Mouse (Mus musculus) kidney, adult 2 months (tissue): ENCODE measurements around the gene Nt5c3. TPM values are rescaled to one million over a fixed set of nuclear protein-coding genes. Genes with fewer than 3 reads are reported as not detected.

Experiments
- DNase-seq: peaks from one replicate; pipeline ENCODE4 v3.0.0; 2021
- H3K27ac ChIP-seq: fragments of 200-500 bp; 2 replicates; pipeline ENCODE4 v1.5.1; 2012; ENCODE audit warnings: low read depth, low read length, control low read depth, inconsistent platforms; ENCODE audit not compliant: insufficient read depth
- H3K27me3 ChIP-seq: fragments of 200-500 bp; replicated peaks from 2 replicates; pipeline ENCODE4 v1.6.1; 2012; ENCODE audit warnings: mild to moderate bottlenecking, moderate library complexity, low read length, inconsistent platforms; ENCODE audit not compliant: control insufficient read depth, insufficient read depth
- H3K36me3 ChIP-seq: fragments of 200-500 bp; 2 replicates; pipeline ENCODE4 v1.6.1; 2012; ENCODE audit warnings: mild to moderate bottlenecking, moderate library complexity, low read length, inconsistent platforms; ENCODE audit not compliant: control insufficient read depth, insufficient read depth
- H3K4me1 ChIP-seq: fragments of 200-500 bp; 2 replicates; pipeline ENCODE4 v1.6.1; 2011; ENCODE audit warnings: low read length; ENCODE audit not compliant: control insufficient read depth, insufficient read depth
- H3K4me3 ChIP-seq: fragments of 200-500 bp; 2 replicates; pipeline ENCODE4 v1.5.1; 2011; ENCODE audit warnings: mild to moderate bottlenecking, low read depth, low read length, control low read depth; ENCODE audit not compliant: insufficient read depth
- CTCF ChIP-seq: fragments of 200-500 bp; conservative IDR thresholded peaks from 2 replicates; pipeline ENCODE4 v1.5.1; 2011; ENCODE audit warnings: low read depth, mild to moderate bottlenecking, control low read depth, low read length, moderate library complexity, mixed read lengths; ENCODE audit not compliant: insufficient read depth, insufficient read length
- POLR2A ChIP-seq: fragments of 200-500 bp; IDR thresholded peaks from one replicate; pipeline ENCODE4 v1.6.1; 2011; ENCODE audit warnings: low read depth, low read length, control low read depth
- WGBS: fragments of 180-500 bp; shearing (Covaris S2); methylation state at CpG from one replicate; pipeline ENCODE4 v1.1.7; 2018; 5-methylcytosine and 5-hydroxymethylcytosine counted together
- polyA plus RNA-seq: library from polyadenylated mRNA; depleted of rRNA; stranded (reverse); fragments of >200 nt; gene quantifications from 2 replicates; pipeline ENCODE4 v1.2.3, GENCODE M21; 2012

The Nt5c3 gene
- polyA plus RNA-seq, 1 experiment: 15.1 TPM

DNA sequence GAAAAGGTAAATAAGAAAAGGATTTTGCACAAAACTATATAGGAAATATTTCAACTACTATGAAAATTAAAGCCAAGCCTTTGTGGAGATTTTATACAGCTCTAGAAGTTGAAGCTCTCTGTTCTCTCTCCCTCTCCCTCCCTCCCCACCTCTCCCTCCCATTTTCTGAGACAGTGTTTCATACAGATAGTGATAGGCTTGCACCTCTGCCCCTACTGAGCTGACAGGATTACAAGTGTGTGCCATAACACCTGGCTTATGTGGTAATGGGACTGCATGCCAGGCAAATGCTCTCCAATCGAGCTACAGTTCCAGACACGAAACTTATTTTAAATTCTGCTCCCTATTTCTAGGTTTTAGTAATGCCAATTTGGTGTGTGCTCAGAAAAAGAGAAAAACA is 12.8 kb downstream of the Nt5c3 start:
- Histone ChIP-seq H3K27ac (no peak overlapping the region), H3K36me3 (no peaks in the 10 kb centered on the region), H3K27me3 (no peaks in the 10 kb centered on the region), H3K4me1 (peaks cover 10% of the 10 kb centered on the region; the same call in 1 of the 2 replicates), H3K4me3 (no peak overlapping the region)
- no peak for DNase-seq
- TF ChIP-seq CTCF: no peak
- no peak for TF ChIP-seq POLR2A
- WGBS: 72% methylated on average over 2 of the region's 2 CpGs

DNA sequence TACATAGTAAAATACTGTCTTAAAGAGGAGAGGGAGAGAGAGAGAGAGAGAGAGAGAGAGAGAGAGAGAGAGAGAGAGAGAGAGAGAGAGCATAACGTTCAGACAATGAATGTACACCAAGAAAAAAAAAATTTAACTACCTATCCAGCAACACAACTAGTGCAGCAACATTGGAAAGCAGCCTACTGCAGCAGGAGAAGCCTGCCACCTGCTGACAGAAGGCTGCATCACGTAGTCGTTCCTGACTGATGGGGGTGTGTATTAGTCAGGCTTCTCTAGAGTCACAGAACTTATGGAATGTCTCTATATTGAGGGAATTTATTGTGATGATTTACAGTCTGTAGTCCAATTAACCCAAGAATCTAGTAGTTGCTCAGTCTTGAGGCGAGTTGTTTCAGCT is 14.8 kb downstream of the Nt5c3 start:
- peak; percentile 79 for DNase-seq
- no peaks in the 10 kb centered on the region for H3K36me3 ChIP-seq
- TF ChIP-seq POLR2A (no peak), CTCF (peak; percentile 89)
- 10% methylated on average over 4 of the region's 4 CpGs for WGBS
- peaks cover 7% of the 10 kb centered on the region; the same call in 1 of the 2 replicates for H3K4me1 ChIP-seq
- no peaks in the 10 kb centered on the region for H3K27me3 ChIP-seq
- H3K4me3 ChIP-seq: no peak overlapping the region
- no peak overlapping the region for H3K27ac ChIP-seq

DNA sequence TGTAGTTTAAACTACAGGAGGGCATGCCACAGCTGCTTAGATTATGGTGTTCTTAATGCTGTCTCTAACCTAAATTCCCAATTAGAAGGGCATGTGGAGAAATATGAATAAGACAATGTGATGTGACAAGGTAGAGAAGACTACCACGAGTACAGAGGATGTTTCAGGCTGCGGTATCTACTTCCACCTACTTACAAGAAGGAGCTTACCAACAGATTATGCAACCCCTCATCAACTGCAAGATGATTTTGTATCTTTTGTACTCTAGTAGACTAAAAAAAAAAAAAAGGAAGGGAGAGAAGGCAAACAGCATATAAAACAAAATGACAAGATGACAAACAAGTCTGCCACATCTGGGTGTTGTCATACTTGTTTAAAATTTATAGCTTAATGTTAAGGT is 15.3 kb downstream of the Nt5c3 start:
- no peaks in the 10 kb centered on the region for H3K36me3 ChIP-seq
- no peaks in the 10 kb centered on the region for H3K27me3 ChIP-seq
- TF ChIP-seq POLR2A: no peak
- no peak for TF ChIP-seq CTCF
- H3K27ac ChIP-seq: no peak overlapping the region
- WGBS: 94% methylated on average over 2 of the region's 2 CpGs
- DNase-seq: no peak
- H3K4me3 ChIP-seq: no peak overlapping the region
- H3K4me1 ChIP-seq: peaks cover 6% of the 10 kb centered on the region; the same call in 1 of the 2 replicates

DNA sequence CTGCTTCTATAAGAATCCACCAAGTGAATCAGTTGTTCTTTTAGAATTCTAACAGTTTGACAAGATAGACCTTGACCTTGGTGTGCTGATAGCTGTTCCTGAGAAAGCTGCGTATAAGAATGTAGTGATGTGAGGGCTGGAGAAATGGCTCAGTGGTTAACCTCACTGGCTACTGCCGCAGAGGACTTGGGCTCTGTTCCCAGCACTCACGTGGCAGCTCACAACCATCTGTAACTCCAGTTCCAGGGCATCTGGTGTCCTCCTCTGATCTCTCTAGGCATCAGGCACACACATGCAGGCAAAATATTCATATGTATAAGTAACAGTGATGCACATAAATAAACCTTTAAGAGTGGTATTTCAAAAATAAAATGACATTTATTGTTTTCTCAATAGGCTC is 15.8 kb downstream of the Nt5c3 start:
- no peak for DNase-seq
- H3K27ac ChIP-seq: no peak overlapping the region
- H3K4me1 ChIP-seq: peaks cover 4% of the 10 kb centered on the region; the same call in 1 of the 2 replicates
- WGBS: 77% methylated on average over 3 of the region's 3 CpGs
- H3K36me3 ChIP-seq: no peaks in the 10 kb centered on the region
- H3K27me3 ChIP-seq: no peaks in the 10 kb centered on the region
- H3K4me3 ChIP-seq: no peak overlapping the region
- TF ChIP-seq CTCF (no peak), POLR2A (no peak)

DNA sequence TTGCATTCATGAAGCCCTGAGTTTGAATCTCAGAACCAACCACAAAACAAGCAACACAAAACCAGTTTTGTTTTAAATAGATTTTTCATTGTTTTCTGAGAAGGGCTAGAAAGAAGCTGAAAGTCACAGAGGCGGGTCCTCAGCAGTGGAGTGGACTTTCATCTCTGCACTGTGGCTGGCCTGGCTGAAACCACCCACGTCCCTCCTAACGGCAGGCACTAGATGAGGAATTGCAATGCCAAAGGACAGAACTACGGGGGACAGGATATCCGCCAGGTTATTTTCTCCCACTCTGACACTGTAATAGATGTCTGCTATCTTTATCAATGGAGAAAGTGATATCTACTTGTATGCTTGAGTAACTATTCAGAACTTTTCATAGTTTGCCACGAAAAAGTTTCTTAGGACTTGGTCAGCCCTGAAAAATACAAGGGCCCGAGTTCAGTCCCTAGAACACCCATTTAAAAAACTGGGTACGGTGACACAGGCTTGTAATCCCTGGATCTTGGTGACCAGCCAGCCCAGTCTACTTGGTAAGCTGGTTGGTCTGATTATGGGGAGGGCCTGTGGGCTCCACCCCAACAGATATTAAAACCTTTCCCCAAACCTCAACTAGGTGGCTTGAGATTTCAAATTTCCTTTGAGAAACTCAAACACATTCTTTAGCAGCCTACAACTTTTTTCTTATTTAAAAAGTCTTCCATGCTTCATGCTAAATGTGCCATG is 17.4 kb downstream of the Nt5c3 start:
- H3K36me3 ChIP-seq: no peaks in the 10 kb centered on the region
- TF ChIP-seq POLR2A (no peak), CTCF (no peak)
- H3K27ac ChIP-seq: peak overlapping the region; percentile 61; the same call in 1 of the 2 replicates
- WGBS: 50% methylated on average over 8 of the region's 8 CpGs
- peak; percentile 83 for DNase-seq
- H3K4me3 ChIP-seq: no peak overlapping the region
- H3K4me1 ChIP-seq: peaks cover 8% of the 10 kb centered on the region; the same call in 1 of the 2 replicates
- H3K27me3 ChIP-seq: no peaks in the 10 kb centered on the region

DNA sequence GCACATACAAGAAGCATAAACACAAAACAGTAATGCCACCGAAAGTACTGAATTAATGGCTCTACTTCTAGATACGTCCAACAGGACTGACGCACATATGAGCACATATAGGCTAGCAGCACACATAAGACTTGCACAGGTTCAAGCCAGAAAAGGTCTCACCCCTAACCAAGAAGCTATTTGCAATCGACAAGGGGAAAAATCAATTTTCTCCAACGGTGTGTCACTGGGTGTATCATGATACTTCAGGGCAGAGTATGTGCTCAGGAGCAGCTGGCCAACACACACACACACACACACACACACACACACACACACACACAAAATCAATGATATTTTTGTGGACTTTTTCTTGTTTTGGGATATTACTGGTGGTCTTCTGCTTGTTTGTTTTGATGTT is 18.2 kb downstream of the Nt5c3 start:
- Histone ChIP-seq H3K4me1 (peaks cover 8% of the 10 kb centered on the region; the same call in 1 of the 2 replicates), H3K36me3 (no peaks in the 10 kb centered on the region), H3K27me3 (no peaks in the 10 kb centered on the region), H3K4me3 (no peak overlapping the region), H3K27ac (peak overlapping the region; percentile 61)
- TF ChIP-seq POLR2A (no peak), CTCF (no peak)
- DNase-seq: no peak
- WGBS: 75% methylated on average over 5 of the region's 5 CpGs

DNA sequence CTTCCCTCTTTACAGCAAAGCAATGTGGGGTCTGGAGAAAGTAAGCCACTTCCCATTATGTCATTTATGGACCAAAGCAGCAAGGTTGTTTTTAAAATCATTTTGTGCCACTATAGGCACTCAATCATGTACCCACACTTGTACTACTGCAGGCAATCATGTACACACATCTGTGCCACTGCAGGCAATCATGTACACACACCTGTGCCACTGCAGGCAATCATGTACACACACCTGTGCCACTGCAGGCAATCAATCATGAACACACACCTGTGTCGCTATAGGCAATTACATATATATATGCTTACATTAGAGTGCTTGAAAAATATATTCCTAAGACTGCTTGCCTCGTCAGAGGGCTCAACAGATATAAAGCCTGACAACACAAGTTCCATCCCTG is 18.8 kb downstream of the Nt5c3 start:
- DNase-seq: no peak
- TF ChIP-seq POLR2A (no peak), CTCF (no peak)
- H3K27ac ChIP-seq: peak overlapping the region; percentile 8; the same call in 1 of the 2 replicates
- H3K27me3 ChIP-seq: no peaks in the 10 kb centered on the region
- H3K36me3 ChIP-seq: no peaks in the 10 kb centered on the region
- no peak overlapping the region for H3K4me3 ChIP-seq
- peaks cover 8% of the 10 kb centered on the region; the same call in 1 of the 2 replicates for H3K4me1 ChIP-seq
- WGBS: 87% methylated on average over 2 of the region's 2 CpGs
